Mouse (Mus musculus) layer of hippocampus, postnatal 36 days (tissue): ENCODE data around the gene Ptgds. TPM values are rescaled to one million over a fixed set of nuclear protein-coding genes. Genes with fewer than 3 reads are reported as not detected.
A peak's percentile ranks its signal among the peaks of the same experiment; 100 is the strongest.

Experiments
- DNase-seq, 2 experiments: peaks; one replicate each; pipeline ENCODE4 v3.0.0; 2022
- total RNA-seq, 2 experiments: library from RNA; stranded (reverse); gene quantifications; 2 replicates each; pipeline ENCODE4 v1.2.3; 2021

The Ptgds gene
- total RNA-seq, 2 experiments from 2014 or later = 435 to 800 TPM

- no peak for DNase-seq
Measured at GRCm38 (mm10) chr2:25442682-25443081, 27.2 kb downstream of the Ptgds start.

DNA sequence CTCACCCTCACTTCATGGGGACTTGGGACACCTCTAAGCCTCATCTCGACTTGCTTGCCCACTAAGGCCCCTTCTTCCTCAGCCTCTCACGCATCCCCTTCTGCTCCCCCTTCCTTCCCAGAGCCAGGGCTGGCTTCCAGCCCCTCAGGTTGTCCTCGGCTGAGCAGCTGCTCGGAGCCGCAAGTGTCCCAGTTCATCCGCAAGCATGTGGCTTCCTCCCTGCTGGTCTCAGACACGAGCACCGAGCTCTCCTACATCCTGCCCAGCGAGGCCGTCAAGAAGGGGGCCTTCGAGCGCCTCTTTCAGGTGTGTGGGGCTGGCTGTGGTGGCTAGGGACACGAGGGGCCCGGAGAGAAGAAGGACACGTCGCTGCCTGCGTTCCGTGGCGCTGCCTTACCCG is 28.8 kb downstream of the Ptgds start:
- DNase-seq = no peak

DNA sequence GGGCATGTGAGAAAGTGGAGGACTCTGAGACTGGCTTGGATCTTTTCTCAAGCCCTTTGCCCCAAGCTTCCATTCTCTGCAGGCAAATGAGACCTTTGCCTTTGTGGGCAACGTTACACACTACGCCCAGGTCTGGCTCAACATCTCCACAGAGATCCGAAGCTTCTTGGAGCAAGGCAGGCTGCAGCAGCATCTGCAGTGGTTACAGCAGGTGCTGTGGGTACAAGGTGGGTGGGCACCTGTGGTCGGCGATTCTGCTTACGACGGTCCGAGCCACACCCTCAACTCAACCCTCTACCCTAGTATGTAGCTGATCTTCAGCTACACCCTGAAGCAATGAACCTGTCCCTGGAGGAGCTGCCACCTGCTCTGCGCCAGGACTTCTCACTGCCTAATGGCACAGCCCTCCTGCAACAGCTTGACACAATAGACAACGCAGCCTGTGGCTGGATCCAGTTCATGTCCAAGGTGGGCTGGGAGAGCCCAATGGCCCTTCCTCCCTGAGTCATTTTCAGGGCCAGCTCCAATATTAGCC is 33.5 kb downstream of the Ptgds start:
- DNase-seq = no peak

- DNase-seq = no peak
Measured at GRCm38 (mm10) chr2:25434292-25434691, 35.6 kb downstream of the Ptgds start.

DNA sequence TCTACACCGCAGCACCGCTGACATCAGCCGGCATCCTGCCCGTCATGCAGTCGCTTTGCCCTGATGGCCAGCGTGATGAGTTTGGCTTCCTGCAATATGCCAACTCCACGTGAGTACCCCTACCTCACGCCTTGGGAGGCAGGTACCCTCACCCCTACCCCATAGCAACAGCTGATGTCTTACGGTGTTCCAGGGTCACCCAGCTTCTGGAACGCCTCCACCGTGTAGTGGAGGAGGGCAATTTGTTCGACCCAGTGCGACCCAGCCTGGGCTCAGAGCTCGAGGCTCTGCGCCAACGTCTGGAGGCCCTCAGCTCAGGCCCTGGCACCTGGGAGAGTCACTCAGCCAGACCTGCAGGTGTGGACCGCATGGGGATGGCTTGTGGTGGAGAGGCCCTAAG is 36.7 kb downstream of the Ptgds start:
- no peak for DNase-seq

- DNase-seq = no peak
Measured at GRCm38 (mm10) chr2:25432326-25433098, 37.3 kb downstream of the Ptgds start.

DNA sequence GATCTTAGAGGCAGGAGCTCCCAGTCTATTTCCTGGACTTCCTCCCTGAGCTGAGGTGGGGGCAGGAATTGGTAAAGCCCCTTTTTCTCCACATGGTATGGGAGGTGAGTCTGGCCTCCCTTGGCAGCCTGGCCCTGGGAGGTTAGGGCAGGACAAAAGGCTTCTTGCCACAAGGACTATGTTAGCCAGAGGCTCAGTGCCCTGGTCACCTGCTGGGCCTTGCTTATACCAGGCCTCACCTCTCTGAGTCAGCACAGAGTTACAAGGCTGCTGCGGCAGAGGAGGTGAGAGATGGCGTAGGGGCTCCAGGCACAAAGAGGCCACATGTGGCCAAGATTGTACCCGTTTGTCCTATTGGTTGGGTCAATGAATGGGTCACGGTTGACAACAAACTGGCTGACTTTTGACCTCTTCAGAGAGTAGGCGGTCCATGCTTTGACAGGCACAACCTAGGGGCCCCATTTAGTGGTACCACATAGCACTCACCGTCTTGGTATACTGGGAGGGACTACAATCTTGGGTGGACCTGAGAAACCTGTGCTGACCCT is 38.5 kb downstream of the Ptgds start:
- DNase-seq = no peak

DNA sequence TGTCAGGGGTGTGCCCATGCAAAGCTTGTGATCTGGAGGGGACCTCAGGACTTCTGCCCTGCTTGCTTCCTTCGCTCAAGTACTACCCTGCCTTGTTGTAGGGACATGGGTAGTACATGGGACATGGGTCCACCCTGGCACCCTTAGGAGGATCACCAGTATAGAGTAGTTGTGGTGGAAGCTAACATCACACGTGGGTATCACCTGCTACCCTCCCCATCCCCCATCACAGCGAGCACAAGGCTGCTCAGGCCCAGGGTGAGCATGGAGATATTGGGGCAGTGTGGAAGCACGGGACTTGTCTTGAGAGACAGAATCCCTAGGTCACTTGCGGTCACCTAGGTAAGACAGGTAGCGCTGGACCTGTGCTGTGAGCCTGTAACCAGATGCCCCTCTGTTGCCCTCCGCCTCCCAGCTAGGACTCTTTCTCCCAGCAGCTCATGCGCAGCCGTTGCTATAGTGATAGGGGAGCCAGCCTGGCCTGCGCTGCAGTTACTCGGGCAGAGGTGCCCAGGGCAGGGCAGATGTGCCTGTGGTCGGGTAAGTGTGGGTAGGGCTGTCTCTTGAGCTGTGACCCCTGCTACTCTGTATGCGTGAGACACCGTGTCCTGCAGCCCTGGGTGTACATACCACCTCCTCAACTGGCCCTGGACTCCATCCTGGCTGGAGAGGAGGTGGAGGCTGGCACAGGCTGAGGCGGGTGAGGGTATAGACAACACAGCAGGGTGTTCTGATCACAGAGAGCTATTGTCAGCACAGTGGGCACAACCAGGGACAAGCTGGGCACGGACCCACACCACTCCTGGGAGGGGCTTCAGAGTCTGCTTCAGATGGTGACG is 39.2 kb downstream of the Ptgds start:
- DNase-seq = peak; percentile 59 to 61

GRCm38 (mm10) chr2:25429435-25430180 is 40.2 kb downstream of the Ptgds start:
- peak in 1 of 2 experiments; percentile 18 for DNase-seq

DNA sequence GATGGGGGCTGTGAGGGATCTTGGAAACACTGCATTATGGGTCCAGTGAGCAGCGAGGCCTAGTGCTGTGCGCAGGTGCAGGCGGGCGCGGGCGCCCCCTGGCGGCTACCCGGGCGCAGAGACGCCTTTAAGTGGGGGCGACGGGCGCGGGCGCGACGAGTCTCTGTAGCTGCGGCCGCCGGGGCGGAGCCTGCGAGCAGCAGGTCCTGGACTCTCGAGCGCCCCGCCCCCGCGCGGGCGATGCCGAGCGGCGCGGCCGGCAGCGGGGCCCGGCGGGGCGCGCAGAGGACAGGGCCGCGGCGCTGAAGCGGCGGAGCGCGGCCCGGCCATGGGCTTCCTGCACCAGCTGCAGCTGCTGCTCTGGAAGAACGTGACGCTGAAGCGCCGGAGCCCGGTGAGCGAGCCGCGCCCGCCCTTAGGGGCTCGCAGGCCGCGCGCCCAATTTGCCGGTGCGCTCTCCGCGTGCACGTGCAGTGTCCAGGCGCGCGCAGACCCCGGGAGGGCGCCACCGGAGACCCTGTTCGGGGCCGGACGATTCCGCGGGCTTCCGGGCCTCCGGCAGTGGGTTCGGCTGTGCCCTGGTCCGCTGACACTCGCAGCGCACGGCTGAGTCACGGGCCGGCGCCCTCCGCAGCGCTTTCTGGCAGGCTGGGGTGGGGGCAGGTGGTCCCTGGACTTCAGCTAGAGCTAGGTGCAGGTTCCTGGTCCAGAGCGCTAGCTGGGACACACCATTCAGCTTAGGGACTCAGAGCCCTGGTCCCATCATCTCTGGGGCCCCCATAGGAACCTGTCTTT is 41.2 kb downstream of the Ptgds start, which contains the start of gene Abca2:
Gene Abca2, plus strand, starts transcription at position 262 of the 795 bp plus-strand sequence.
- DNase-seq = peak; percentile 96 to 97

DNA sequence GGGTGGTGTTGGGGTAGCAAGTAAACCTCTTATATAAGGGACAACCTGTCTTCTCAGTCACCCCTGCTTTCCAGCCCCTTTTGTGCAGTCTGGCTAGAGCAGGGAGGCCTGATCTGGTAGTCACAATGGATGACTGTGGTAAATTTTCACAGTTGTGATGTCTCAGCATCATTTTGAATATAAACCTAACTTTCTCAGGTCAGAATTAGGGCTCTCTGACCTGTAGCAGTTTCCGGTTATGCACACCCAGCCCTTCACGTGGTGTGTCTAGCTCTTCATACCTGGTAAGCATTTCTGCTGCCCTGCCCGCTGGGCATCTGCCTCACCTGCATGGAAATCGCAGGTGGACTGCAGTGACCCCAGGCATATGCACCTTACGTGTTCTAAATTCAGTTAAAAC is 42.6 kb downstream of the Ptgds start:
- DNase-seq = no peak

- peak; percentile 48 to 49 for DNase-seq
Measured at GRCm38 (mm10) chr2:25426721-25427191, 43.1 kb downstream of the Ptgds start.

DNA sequence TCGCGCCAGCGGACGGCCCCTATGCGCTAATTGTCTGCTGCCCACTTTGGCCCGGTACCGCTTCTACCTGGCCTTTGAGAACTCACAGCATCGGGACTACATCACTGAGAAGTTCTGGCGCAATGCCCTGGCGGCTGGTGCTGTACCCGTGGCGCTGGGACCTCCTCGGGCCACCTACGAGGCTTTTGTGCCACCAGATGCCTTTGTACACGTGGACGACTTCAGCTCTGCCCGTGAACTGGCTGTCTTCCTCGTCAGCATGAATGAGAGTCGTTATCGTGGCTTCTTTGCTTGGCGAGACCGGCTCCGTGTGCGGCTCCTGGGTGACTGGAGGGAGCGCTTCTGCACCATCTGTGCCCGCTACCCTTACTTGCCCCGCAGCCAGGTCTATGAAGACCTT is 44.4 kb downstream of the Ptgds start:
- DNase-seq = no peak

DNA sequence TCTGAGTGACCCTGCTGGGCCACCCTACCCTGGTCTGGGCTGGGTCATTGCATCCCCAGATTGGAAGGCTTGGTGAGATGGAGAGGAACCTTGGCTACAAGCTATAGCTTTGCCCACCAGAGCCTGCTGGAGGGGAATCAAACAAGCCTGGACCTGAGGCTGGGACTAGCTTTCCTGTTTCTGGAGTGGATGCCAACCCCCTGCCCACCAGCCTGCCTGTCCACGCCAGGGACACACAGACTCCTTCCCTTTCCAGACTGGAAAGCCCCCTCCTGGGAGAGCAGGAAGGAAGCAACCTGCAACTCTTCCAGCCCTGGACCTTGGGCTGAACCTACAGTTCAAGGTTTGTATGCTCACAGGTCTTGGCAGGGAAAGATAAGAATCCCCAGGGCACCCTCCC is 46.2 kb downstream of the Ptgds start:
- no peak for DNase-seq

DNA sequence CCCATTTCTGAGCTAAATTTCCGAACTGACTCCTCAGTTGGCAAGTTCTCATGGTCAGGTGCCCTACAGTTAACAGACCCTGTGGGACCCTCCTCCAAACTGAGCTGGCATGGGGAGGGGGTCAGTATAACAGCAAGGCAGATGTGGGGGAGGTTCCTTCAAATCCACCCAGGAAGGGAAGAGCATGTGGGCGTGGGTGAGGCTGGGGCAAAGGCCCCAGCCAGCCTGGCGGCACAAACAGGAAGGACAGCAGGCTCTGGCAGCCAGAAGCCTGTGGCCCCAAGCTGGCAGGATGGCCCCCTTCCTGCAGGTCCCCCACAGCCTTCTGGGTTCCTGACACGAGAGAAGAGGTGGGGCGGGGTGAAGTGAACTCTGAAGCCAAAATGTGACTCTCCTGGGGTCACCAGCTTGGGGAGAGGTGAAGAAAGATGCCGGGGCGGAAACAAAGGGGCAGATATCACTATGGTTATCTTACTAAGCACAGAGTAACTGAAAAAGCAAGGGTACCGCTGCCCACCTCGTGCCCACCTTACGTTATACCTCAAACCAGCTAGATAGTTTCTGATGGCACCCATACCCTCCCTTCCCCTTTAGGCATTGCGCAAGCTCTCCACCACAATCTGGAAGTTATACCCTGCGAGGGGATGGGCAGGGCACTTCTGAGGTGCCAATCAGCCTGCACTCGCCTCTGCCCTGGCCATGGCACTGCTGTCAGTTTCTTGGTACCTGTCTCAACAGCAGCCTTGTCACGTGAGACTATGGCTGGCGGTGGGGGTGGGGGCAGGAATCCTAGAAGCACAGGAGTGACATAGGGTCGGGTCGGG is 47.0 kb downstream of the Ptgds start, which contains the start of gene Fut7:
Gene Fut7, plus strand, starts transcription at position 681 of the 824 bp plus-strand sequence.
- DNase-seq = no peak

- DNase-seq = no peak
Measured at GRCm38 (mm10) chr2:25421896-25422295, 48.0 kb downstream of the Ptgds start.

- no peak for DNase-seq
Measured at GRCm38 (mm10) chr2:25417426-25417825, 52.4 kb downstream of the Ptgds start.
